Mouse (Mus musculus) spleen, postnatal 10 days (tissue): ENCODE data around the gene Crhr2.

Source experiments
- DNase-seq, 2 experiments: peaks; one replicate each; pipeline ENCODE4 v3.0.0; 2021 to 2022; ENCODE audit warnings: low spot score in 2 of 2

Gene Crhr2

DNA sequence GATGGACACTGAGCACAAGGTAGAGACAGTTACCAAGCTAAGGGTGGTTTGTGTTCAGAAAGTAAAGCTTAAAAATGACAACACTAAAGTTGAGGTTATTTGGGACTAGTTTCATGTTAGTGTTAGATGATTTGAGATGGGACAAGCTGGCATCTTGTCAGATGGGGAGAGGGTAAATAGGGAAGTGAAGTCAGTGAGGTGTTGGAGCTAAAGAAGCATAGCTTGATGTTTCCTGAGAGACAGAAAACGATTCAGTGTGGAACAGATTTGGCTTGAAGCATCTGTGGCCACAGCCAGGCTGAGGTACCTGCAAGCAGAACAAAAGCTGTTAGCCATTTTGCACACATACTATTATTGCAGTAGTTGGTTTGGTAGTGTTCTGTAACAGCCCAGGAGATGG, 87.5 kb downstream of the Crhr2 start:
- DNase-seq: no peak

GRCm38 (mm10) chr6:55044542-55044941, 88.3 kb downstream of the Crhr2 start:
- no peak for DNase-seq

DNA sequence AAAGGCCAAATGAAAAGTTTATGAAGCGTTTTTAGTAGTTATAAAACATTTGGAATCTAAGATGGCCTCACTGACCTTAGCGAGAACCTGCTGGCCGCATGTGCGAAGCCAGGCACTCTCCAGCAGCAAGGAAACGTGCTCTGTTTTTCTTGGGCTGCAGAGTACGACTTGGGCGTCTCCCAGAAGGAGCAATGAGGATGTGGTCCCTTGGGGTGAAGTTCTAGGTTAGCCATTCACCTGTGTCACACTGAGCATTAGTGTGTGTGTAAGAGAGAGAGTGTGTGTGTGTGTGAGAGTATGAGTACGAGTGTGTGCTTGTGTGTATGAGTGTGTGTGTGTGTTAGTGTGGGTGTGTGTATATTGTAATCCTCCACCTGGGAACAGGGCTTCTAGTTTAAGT, 89.6 kb downstream of the Crhr2 start:
- no peak for DNase-seq
